Mouse (Mus musculus) lung, embryonic 15.5 days (tissue): ENCODE data around the gene Bahcc1. TPM values are rescaled to one million over a fixed set of nuclear protein-coding genes. Genes with fewer than 3 reads are reported as not detected.

Experiments
- ATAC-seq: fragments of 200-750 bp; cut with Nextera tagmentation; 2 replicates; pipeline ENCODE4 v1.8.0; 2017; ENCODE audit warnings: moderate number of reproducible peaks, borderline replicate concordance; ENCODE audit not compliant: low FRiP score, low TSS enrichment; ENCODE audit errors: extremely low read depth
- H3K27ac ChIP-seq: fragments of 300-500 bp; sonication (generic); 2 replicates; pipeline ENCODE4 v1.5.1; 2015; ENCODE audit warnings: moderate library complexity, mild to moderate bottlenecking, inconsistent platforms
- H3K27me3 ChIP-seq: fragments of 300-500 bp; sonication (generic); 2 replicates; pipeline ENCODE4 v1.6.1; 2015; ENCODE audit warnings: inconsistent platforms
- H3K36me3 ChIP-seq: fragments of 300-500 bp; sonication (generic); 2 replicates; pipeline ENCODE4 v1.6.1; 2015; ENCODE audit warnings: inconsistent platforms
- H3K4me1 ChIP-seq: fragments of 300-500 bp; sonication (generic); 2 replicates; pipeline ENCODE4 v1.6.1; 2015; ENCODE audit warnings: inconsistent platforms
- H3K4me2 ChIP-seq: fragments of 300-500 bp; sonication (generic); 2 replicates; pipeline ENCODE4 v1.6.1; 2015; ENCODE audit warnings: inconsistent platforms, mild to moderate bottlenecking, moderate library complexity
- H3K4me3 ChIP-seq: fragments of 300-500 bp; sonication (generic); 2 replicates; pipeline ENCODE4 v1.5.1; 2015; ENCODE audit warnings: mild to moderate bottlenecking, inconsistent platforms
- H3K9ac ChIP-seq: fragments of 300-500 bp; sonication (generic); 2 replicates; pipeline ENCODE4 v1.6.1; 2015; ENCODE audit warnings: inconsistent platforms
- H3K9me3 ChIP-seq: fragments of 300-500 bp; sonication (generic); 2 replicates; pipeline ENCODE4 v1.6.1; 2016; ENCODE audit warnings: inconsistent platforms
- WGBS: fragments of 180-500 bp; shearing (Covaris S2); methylation state at CpG from one replicate; pipeline ENCODE4 v1.1.7; 2015; 5-methylcytosine and 5-hydroxymethylcytosine counted together
- polyA plus RNA-seq: library from polyadenylated mRNA; unstranded; fragments of >200 nt; fragmentation: Nextera tagmentation; extraction: Ambion mirVana; gene quantifications from 2 replicates; pipeline ENCODE4 v1.2.1, GENCODE M21; 2015

Bahcc1 gene
- polyA plus RNA-seq, 1 experiment from 2014 or later, result 9.2 TPM

- no peak for ATAC-seq
- peak overlapping the region; percentile 22 for H3K9ac ChIP-seq
- WGBS, result 29% methylated on average over 11 of the region's 11 CpGs
- H3K27me3 ChIP-seq, result no peaks in the 10 kb centered on the region
- peaks cover 80% of the 10 kb centered on the region for H3K4me1 ChIP-seq
- H3K27ac ChIP-seq, result peak overlapping the region; percentile 92
- H3K9me3 ChIP-seq, result no peaks in the 10 kb centered on the region
- peak overlapping the region; percentile 12; the same call in 1 of the 2 replicates for H3K4me3 ChIP-seq
- no peaks in the 10 kb centered on the region for H3K36me3 ChIP-seq
- H3K4me2 ChIP-seq, result peak overlapping the region; percentile 50
These were observed 8.1 kb upstream of the Bahcc1 start for GRCm38 (mm10) chr11:120224488-120225255.

- ATAC-seq, result no peak
- no peaks in the 10 kb centered on the region for H3K36me3 ChIP-seq
- 16% methylated on average over 36 of the region's 36 CpGs for WGBS
- peak overlapping the region; percentile 22 for H3K9ac ChIP-seq
- H3K9me3 ChIP-seq, result no peaks in the 10 kb centered on the region
- peak overlapping the region; percentile 50 for H3K4me2 ChIP-seq
- H3K4me1 ChIP-seq, result peaks cover 76% of the 10 kb centered on the region
- peak overlapping the region; percentile 12 for H3K4me3 ChIP-seq
- peak overlapping the region; percentile 92 for H3K27ac ChIP-seq
- no peaks in the 10 kb centered on the region for H3K27me3 ChIP-seq
These were observed 7.2 kb upstream of the Bahcc1 start for GRCm38 (mm10) chr11:120225256-120226195.

DNA sequence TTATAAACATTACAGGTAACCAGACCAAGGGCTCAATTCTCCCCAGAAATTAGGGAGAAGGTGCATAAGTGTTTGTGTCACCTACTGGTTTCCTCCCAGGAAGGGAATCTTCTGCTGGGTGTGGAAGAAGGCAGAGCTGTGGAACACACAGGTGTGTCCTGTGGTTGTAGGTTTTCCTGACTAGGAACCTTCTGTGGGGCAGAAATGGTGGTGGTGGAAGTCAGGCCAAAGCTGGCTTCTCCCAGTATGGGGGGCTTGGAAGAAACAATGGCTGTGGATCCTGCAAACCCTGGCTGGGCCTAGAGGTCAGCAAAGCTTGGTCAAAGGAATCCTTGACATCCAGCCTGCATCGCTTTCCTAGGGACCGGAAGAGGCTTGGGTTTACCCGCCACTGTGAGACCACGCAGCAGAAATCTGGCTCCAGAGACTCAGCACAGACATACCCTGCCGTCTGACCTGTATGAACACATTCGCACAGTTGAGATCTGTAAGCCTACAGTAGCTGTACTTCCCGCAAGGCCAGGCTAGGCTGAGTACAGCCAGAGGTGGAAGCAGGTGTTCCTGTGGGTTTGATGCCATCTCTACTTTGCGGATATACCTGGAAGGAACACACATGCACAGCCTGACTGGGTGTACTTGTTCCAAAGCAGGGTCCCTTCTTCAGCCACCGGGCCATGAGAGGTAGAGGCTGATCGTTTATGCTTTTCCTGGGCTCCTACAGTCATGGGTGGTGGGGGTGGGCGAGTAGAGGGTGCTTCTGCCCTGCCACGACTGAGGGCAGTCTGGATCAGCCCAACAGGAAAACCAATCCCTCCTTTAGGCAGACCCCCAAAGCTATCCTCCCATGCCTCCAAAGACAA, 6.1 kb upstream of the Bahcc1 start:
- H3K4me2 ChIP-seq, result no peak overlapping the region
- H3K4me1 ChIP-seq, result peaks cover 66% of the 10 kb centered on the region
- no peak overlapping the region for H3K4me3 ChIP-seq
- 60% methylated on average over 12 of the region's 12 CpGs for WGBS
- no peaks in the 10 kb centered on the region for H3K36me3 ChIP-seq
- no peaks in the 10 kb centered on the region for H3K27me3 ChIP-seq
- H3K27ac ChIP-seq, result peak overlapping the region; percentile 92
- no peaks in the 10 kb centered on the region for H3K9me3 ChIP-seq
- H3K9ac ChIP-seq, result 0 out of 2 replicates have a peak overlapping the region, but pooled peaks have one; percentile 5
- ATAC-seq, result no peak

- ATAC-seq, result no peak
- H3K4me1 ChIP-seq, result peaks cover 74% of the 10 kb centered on the region
- H3K9me3 ChIP-seq, result no peaks in the 10 kb centered on the region
- 0 out of 2 replicates have a peak overlapping the region, but pooled peaks have one; percentile 7 for H3K9ac ChIP-seq
- H3K4me2 ChIP-seq, result peak overlapping the region; percentile 81
- WGBS, result 27% methylated on average over 8 of the region's 8 CpGs
- H3K36me3 ChIP-seq, result no peaks in the 10 kb centered on the region
- no peaks in the 10 kb centered on the region for H3K27me3 ChIP-seq
- H3K27ac ChIP-seq, result peak overlapping the region; percentile 92
- no peak overlapping the region for H3K4me3 ChIP-seq
These were observed 5.1 kb upstream of the Bahcc1 start for GRCm38 (mm10) chr11:120227571-120228051.

DNA sequence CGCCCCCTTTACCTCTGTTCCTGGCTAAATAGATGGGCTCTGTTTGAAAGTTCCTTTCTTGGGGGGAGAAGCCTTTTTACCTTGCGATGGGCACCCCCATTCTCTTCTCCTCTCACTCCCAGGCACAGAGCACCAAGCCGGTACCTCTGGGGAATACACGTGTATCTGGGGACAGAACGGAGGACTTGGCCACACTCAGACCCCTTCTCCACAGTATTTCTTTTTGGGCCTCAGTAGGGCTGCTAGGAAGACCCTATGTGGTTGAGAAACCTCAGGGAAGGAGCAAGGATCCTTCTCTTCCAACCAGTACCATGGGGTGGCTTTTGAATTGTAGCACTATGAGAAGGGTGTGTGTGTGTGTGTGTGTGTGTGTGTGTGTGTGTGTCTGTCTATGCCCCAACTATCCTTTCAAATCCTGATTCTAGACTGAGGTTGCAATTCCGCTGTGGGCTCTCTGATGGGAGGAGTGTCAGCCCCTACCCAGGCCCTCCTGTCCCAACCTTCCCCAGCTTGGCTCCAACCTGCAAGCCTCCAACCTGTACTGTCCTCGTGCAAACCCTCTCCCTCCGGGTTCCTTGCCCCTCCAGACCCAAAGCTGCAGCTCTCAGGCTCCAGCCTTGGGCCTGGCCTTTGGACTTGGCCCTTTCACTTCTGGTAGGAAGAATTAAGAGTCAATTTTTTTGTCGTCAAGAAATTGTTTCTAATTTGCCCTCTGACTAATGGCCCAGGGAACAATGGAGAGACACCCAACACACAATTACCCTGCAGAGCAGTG, 4.4 kb upstream of the Bahcc1 start:
- H3K9ac ChIP-seq, result 0 out of 2 replicates have a peak overlapping the region, but pooled peaks have one; percentile 7
- peak overlapping the region; percentile 81 for H3K4me2 ChIP-seq
- peak overlapping the region; percentile 76; the same call in 1 of the 2 replicates for H3K4me3 ChIP-seq
- no peaks in the 10 kb centered on the region for H3K36me3 ChIP-seq
- peak overlapping the region; percentile 92 for H3K27ac ChIP-seq
- peaks cover 73% of the 10 kb centered on the region for H3K4me1 ChIP-seq
- WGBS, result 41% methylated on average over 9 of the region's 9 CpGs
- ATAC-seq, result no peak
- H3K9me3 ChIP-seq, result no peaks in the 10 kb centered on the region
- no peaks in the 10 kb centered on the region for H3K27me3 ChIP-seq

DNA sequence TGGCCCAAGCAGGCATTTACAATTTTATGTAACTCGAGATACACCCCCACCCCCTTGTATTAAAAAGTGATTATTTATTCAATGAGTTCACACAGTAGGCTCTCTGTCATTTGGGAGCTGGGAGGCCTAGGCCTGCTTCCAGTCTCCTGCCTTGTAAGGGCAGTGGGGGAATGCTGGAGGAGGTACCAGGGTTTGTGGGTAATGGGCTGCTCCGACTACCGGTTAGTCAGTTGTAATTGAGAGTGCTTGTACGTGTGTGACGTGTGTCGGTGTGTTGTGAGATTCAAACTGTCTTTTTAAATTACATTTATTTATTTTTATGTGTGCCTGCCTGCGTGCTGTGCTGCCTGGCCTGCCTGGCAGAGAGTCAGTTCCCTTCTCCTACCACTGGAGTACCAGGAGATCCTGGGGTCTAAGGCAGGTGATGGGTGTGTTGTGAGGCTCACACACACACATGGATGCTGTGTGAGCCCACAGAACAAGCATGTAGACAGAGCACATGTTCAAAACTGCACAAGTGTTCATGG, 3.8 kb upstream of the Bahcc1 start:
- Histone ChIP-seq H3K27ac (peak overlapping the region; percentile 92), H3K9me3 (no peaks in the 10 kb centered on the region), H3K4me3 (peak overlapping the region; percentile 76), H3K4me2 (peak overlapping the region; percentile 81), H3K4me1 (peaks cover 67% of the 10 kb centered on the region), H3K9ac (peak overlapping the region; percentile 23; the same call in 1 of the 2 replicates), H3K27me3 (no peaks in the 10 kb centered on the region), H3K36me3 (no peaks in the 10 kb centered on the region)
- 26% methylated on average over 7 of the region's 7 CpGs for WGBS
- ATAC-seq, result no peak

DNA sequence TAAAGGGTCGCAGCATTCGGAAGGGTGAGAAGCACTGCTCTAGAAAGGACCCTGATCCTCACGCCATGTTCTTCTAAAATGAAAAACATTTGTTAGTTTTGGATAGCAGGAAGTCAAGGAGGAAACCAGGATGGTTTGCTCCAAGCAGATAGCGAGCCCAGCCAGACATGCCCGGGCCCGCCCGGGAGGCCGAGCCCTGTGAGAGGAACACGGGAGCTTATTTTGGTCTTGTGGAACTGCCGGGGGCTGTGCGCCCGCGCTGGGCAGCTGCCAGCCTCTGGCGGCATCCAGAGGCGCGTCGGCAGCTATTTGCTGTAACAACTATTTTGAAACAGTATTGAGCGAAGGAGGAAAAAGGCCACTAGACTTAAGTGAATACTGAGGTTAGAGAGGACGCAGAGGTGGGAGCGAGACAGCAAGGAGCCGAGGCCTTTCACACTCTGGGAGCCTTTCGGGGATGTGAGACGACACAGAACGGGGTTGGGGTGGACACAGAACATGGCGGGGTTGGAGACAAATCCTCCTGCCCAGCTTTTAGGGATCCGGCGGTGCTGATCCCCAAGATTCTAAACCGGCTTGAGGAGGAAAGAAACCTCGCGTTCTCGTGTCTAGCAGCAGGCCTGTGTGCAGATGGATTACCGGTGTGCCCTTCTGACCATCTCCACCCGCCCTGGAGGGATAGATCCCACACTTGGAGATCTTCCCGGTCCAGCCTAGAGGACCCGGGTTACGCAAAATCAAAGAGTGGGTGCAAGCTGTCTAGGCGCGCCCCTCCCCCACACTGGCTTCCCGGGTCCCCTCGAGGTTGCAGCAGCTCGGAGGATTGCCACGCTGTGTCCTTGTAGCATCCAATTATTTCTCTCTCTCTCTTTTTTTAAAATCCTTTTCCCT, 2.6 kb upstream of the Bahcc1 start:
- Histone ChIP-seq H3K4me1 (peaks cover 55% of the 10 kb centered on the region), H3K9me3 (no peaks in the 10 kb centered on the region)
- no peak for ATAC-seq

GRCm38 (mm10) chr11:120230841-120231370, 1.8 kb upstream of the Bahcc1 start:
- H3K9ac ChIP-seq, result peak overlapping the region; percentile 97
- peak overlapping the region; percentile 76 for H3K4me3 ChIP-seq
- WGBS, result under 1% methylated on average over 57 of the region's 58 CpGs
- no peaks in the 10 kb centered on the region for H3K27me3 ChIP-seq
- no peaks in the 10 kb centered on the region for H3K9me3 ChIP-seq
- H3K27ac ChIP-seq, result peak overlapping the region; percentile 92
- H3K4me2 ChIP-seq, result peak overlapping the region; percentile 81
- peaks cover 47% of the 10 kb centered on the region for H3K4me1 ChIP-seq
- no peaks in the 10 kb centered on the region for H3K36me3 ChIP-seq
- ATAC-seq, result no peak

More for the DNA sequence above, 2.6 kb upstream of the Bahcc1 start:
- H3K36me3 ChIP-seq, result no peaks in the 10 kb centered on the region
- peak overlapping the region; percentile 81 for H3K4me2 ChIP-seq
- WGBS, result 2% methylated on average over 42 of the region's 42 CpGs
- peak overlapping the region; percentile 97 for H3K9ac ChIP-seq
- peak overlapping the region; percentile 92 for H3K27ac ChIP-seq
- H3K4me3 ChIP-seq, result peak overlapping the region; percentile 76
- H3K27me3 ChIP-seq, result no peaks in the 10 kb centered on the region

- H3K4me1 ChIP-seq, result peaks cover 43% of the 10 kb centered on the region
- H3K4me3 ChIP-seq, result peak overlapping the region; percentile 76
- no peaks in the 10 kb centered on the region for H3K27me3 ChIP-seq
- H3K27ac ChIP-seq, result peak overlapping the region; percentile 92
- ATAC-seq, result peak; percentile 70
- no peaks in the 10 kb centered on the region for H3K9me3 ChIP-seq
- H3K9ac ChIP-seq, result peak overlapping the region; percentile 97
- WGBS, result 0% methylated on average over 22 of the region's 27 CpGs
- H3K4me2 ChIP-seq, result peak overlapping the region; percentile 81
- H3K36me3 ChIP-seq, result no peaks in the 10 kb centered on the region
These were observed 1.4 kb upstream of the Bahcc1 start for GRCm38 (mm10) chr11:120231379-120231778.
